Mouse (Mus musculus) CD4-positive helper T cell, adult 2 months (primary cell): Measurements from ENCODE around the gene Gm10666.
"Not testable (repeated sequence)": the region's sequence is repeated elsewhere in the genome, so short reads cannot be mapped to it uniquely, and the experiment has no call there.

ENCODE experiments used
- DNase-seq: peaks from one replicate; pipeline ENCODE4 v3.0.0-alpha.2; 2012; ENCODE audit warnings: low read depth, missing footprints, low spot score

Gm10666 gene

DNA sequence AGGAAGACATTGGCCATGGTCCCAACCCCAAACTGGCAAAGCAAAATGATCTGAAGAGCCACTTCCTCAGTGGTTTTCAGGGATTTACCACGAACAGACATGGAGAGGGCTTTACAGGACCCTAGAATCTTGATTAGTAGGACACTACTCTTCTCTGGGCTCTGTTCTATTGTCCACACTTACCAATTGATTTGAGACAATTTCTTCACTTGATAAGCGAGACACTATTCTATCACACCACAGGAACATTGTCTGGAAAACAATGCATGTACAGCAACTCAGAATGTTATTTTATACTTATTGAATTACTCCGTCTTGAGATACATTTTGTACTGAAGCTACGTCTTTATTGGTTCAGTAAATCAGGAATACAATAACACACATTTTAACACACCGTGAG is at the start of gene Gm10666:
Gm10666 (minus strand) TSS at position 101 of the 400 bp plus-strand sequence.
- not testable (repeated sequence) for DNase-seq

GRCm38 (mm10) chr7:22163935-22164334 is 29.4 kb upstream of the Gm10666 start, which contains the start of gene Vmn1r142:
Gene Vmn1r142, minus strand, starts transcription at chr7:22164035.
- not testable (repeated sequence) for DNase-seq

- DNase-seq, result not testable (repeated sequence)
These were observed 16.4 kb downstream of the Gm10666 start, which contains the start of gene Gm16451 for GRCm38 (mm10) chr7:22118145-22118544. Gene Gm16451, minus strand, starts transcription at chr7:22118245.
